Mouse (Mus musculus) left cerebral cortex, adult 2 months (tissue): ENCODE data around the gene Irak2. TPM values are rescaled to one million over a fixed set of nuclear protein-coding genes. Genes with fewer than 3 reads are reported as not detected.

Experiments used
- DNase-seq, 2 experiments: peaks; one replicate each; pipeline ENCODE4 v3.0.0; 2021 to 2022; ENCODE audit warnings: low spot score in 2 of 2, mixed read lengths in 1 of 2; ENCODE audit errors: extremely low spot score in 1 of 2
- H3K27ac ChIP-seq: fragments of 200-600 bp; 2 replicates; pipeline ENCODE4 v1.8.1; 2022
- H3K4me3 ChIP-seq: fragments of 200-600 bp; 2 replicates; pipeline ENCODE4 v1.8.1; 2022
- CTCF ChIP-seq: fragments of 200-600 bp; IDR thresholded peaks from 2 replicates; pipeline ENCODE4 v1.8.1; 2022; ENCODE audit warnings: antibody characterized with exemption, mild to moderate bottlenecking, moderate library complexity
- intact Hi-C: fragments of 180-260 bp; cut with DNase I; formaldehyde crosslinking; loops from one replicate; pipeline ENCODE4 v1.15.1; 2025
- total RNA-seq, 2 experiments: library from RNA; stranded (reverse); gene quantifications; 2 replicates each; pipeline ENCODE4 v1.2.3; 2021

Gene Irak2
- total RNA-seq, 2 experiments from 2014 or later, result 21.6 to 25.6 TPM

GRCm38 (mm10) chr6:113643021-113643420 is 4.8 kb downstream of the Irak2 start:
- no peak overlapping the region; the same call in 1 of the 2 replicates for H3K27ac ChIP-seq
- H3K4me3 ChIP-seq, result no peak overlapping the region
- intact Hi-C loops, result no loop called here
- no peak for TF ChIP-seq CTCF
- no peak for DNase-seq

GRCm38 (mm10) chr6:113643967-113644366 is 5.7 kb downstream of the Irak2 start:
- Histone ChIP-seq H3K4me3 (no peak overlapping the region), H3K27ac (peak overlapping the region; percentile 81)
- DNase-seq, result no peak
- TF ChIP-seq CTCF, result no peak
- intact Hi-C loops, result no loop called here

GRCm38 (mm10) chr6:113644808-113645207 is 6.5 kb downstream of the Irak2 start:
- no peak for DNase-seq
- peak overlapping the region; percentile 78 for H3K27ac ChIP-seq
- intact Hi-C loops, result no loop called here
- H3K4me3 ChIP-seq, result no peak overlapping the region
- no peak for TF ChIP-seq CTCF

GRCm38 (mm10) chr6:113649346-113650196 is 11.3 kb downstream of the Irak2 start:
- no peak for DNase-seq
- Histone ChIP-seq H3K27ac (no peak overlapping the region; the same call in 1 of the 2 replicates), H3K4me3 (no peak overlapping the region)
- TF ChIP-seq CTCF, result no peak
- intact Hi-C loops, result no loop called here

GRCm38 (mm10) chr6:113650197-113650640 is 12.0 kb downstream of the Irak2 start:
- no peak for TF ChIP-seq CTCF
- no peak for DNase-seq
- intact Hi-C loops, result no loop called here
- Histone ChIP-seq H3K27ac (peak overlapping the region; percentile 28; the same call in 1 of the 2 replicates), H3K4me3 (no peak overlapping the region)

- no peak for DNase-seq
- no peak overlapping the region for H3K4me3 ChIP-seq
- no peak for TF ChIP-seq CTCF
- intact Hi-C loops, result no loop called here
- H3K27ac ChIP-seq, result no peak overlapping the region
These were observed 13.4 kb downstream of the Irak2 start for GRCm38 (mm10) chr6:113651626-113652025.

- Histone ChIP-seq H3K27ac (peak overlapping the region; percentile 32; the same call in 1 of the 2 replicates), H3K4me3 (no peak overlapping the region)
- no peak for DNase-seq
- no peak for TF ChIP-seq CTCF
- intact Hi-C loops, result no loop called here
These were observed 15.3 kb downstream of the Irak2 start for GRCm38 (mm10) chr6:113653551-113653950.

- TF ChIP-seq CTCF, result no peak
- peak overlapping the region; percentile 32 for H3K27ac ChIP-seq
- intact Hi-C loops, result no loop called here
These were observed 15.8 kb downstream of the Irak2 start for GRCm38 (mm10) chr6:113654102-113654501.

GRCm38 (mm10) chr6:113654753-113655397 is 16.6 kb downstream of the Irak2 start:
- intact Hi-C loops, result no loop called here
- no peak for DNase-seq
- TF ChIP-seq CTCF, result no peak
- Histone ChIP-seq H3K27ac (peak overlapping the region; percentile 32; the same call in 1 of the 2 replicates), H3K4me3 (no peak overlapping the region)

More at GRCm38 (mm10) chr6:113654102-113654501, 15.8 kb downstream of the Irak2 start:
- DNase-seq, result no peak
- H3K4me3 ChIP-seq, result no peak overlapping the region

GRCm38 (mm10) chr6:113655475-113655874 is 17.2 kb downstream of the Irak2 start:
- no peak for TF ChIP-seq CTCF
- no peak overlapping the region for H3K4me3 ChIP-seq
- intact Hi-C loops, result no loop called here
- no peak overlapping the region for H3K27ac ChIP-seq
- no peak for DNase-seq

- no peak for DNase-seq
- no peak for TF ChIP-seq CTCF
- intact Hi-C loops, result no loop called here
- no peak overlapping the region for H3K4me3 ChIP-seq
- H3K27ac ChIP-seq, result peak overlapping the region; percentile 7; the same call in 1 of the 2 replicates
These were observed 18.6 kb downstream of the Irak2 start for GRCm38 (mm10) chr6:113656847-113657246.

GRCm38 (mm10) chr6:113658226-113658625 is 20.0 kb downstream of the Irak2 start:
- H3K4me3 ChIP-seq, result no peak overlapping the region
- 0 out of 2 replicates have a peak overlapping the region, but pooled peaks have one; percentile 44 for H3K27ac ChIP-seq
- intact Hi-C loops, result no loop called here
- no peak for TF ChIP-seq CTCF
- DNase-seq, result no peak
